Mouse (Mus musculus) left cerebral cortex, postnatal 4 days (tissue): ENCODE data around the gene Ces1e. TPM values are rescaled to one million over a fixed set of nuclear protein-coding genes. Genes with fewer than 3 reads are reported as not detected.
"Not testable (repeated sequence)": the region's sequence is repeated elsewhere in the genome, so short reads cannot be mapped to it uniquely, and the experiment has no call there.

Experiments used
- DNase-seq: peaks from one replicate; pipeline ENCODE4 v3.0.0-alpha.2; 2022
- intact Hi-C: fragments of 180-260 bp; cut with DNase I; formaldehyde crosslinking; loops from one replicate; pipeline ENCODE4 v1.15.1; 2025
- total RNA-seq, 2 experiments: library from RNA; stranded (reverse); gene quantifications; 2 replicates each; pipeline ENCODE4 v1.2.3; 2021

Gene Ces1e
- not detected for total RNA-seq

DNA sequence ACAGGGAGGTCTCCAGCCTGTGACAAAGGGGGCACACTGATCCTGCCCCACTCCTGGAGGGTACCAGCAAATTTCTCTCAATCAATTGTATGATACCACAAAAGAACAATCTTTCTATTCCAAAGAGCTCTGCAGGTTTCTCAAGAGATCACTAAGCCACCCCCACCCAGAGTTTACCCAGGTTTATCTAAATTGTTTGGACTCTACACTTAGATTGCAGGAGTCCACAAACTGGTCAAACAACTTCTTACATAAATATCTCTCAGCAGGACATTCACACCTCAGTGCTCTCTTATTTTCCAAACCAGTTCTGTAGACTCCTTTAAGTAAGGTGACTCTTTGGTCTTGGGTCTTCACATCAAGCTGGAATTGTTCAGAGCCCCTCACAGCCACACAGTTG is at the start of gene Ces1e:
TSS of gene Ces1e (minus strand) at position 174 of the 400 bp plus-strand sequence.
- intact Hi-C loops: no loop called here

DNA sequence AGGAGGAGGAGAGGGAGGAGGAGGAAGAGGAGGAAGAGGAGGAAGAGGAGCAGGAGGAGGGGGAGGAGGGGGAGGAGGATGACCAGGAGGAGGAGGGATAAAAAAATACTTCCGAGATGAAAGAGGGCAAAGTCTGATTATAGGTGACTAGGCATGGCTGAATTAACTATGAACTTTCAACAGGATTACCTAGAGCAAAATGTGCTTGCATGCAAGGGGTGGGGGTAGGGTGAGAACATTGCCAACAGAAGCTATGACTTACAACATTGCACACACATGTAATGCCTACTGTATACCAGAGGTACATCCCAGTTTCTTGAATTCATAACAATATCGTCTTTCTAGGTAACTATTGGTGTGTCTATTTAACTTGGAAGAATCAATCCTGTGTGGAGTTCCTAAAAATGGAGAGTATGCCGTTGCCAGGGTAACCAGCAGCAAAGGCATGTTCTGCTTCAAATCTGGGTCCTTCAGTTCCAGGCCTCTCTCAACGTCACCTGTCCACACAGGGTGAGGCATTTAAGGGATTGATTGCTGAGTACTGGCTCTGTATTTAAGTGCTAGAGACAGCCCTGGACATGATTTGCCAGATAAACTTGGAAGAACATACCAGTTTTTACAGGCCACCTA is 48.9 kb upstream of the Ces1e start:
- no peak for DNase-seq
- intact Hi-C loops: no loop called here

More for the DNA sequence above, at the start of gene Ces1e:
- no peak for DNase-seq

DNA sequence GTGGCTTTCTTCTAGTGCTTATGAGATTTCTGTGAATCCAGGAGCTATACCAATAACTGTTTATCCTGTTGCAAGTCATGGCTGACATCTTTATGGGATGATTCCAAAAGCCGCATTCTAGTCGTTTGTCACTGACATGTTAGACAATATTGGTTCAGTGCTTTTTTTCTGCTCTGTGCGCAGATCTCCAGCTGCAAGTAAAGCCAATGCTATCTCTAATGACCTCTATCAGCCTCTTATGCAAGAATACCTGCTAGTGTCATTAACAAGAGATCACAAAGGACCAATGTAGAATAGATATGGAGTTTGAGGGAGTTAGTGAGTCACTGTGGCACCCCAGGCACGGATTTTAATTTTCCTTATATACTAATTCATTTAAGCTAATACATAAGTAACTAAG is 45.2 kb upstream of the Ces1e start:
- intact Hi-C loops: no loop called here
- DNase-seq: no peak

DNA sequence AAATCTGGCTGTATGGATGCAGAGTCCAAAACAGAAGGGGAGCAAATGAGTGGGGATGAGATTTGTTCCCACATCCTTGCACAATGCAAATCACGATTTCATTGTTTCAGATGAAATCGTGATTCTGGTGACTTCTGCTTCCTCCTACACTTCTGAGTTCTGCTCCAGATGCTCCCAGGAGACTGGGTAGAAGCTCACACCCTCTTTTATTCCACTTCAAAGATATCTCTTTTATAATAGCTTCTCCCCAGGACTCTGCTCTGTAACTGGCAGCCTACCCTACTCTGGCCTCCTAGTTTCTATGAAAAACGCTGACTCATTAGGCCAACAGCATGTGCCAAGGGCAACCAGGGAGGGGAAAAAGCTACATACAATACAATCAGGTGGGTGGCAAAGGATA is 43.9 kb upstream of the Ces1e start:
- intact Hi-C loops: no loop called here
- no peak for DNase-seq

DNA sequence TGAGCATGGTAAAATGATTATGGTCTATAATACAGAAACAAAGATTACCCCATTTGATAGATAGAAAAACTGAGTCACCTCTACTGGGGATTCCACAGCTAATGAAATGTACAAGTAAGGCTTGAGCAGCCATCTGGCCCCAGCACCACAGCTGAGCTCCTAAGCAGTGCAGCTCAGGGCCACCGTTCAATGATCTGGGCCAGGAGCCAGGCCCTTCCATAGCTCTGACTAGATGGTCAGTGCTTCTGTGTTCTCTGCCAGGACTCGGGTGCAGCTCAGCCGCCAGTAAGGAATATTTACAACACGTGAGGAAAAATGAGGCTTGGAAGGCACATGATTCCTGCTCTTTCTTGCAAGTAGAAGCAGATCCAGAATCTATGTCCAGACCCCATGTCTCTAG is 43.3 kb upstream of the Ces1e start:
- intact Hi-C loops: no loop called here
- DNase-seq: peak; percentile 49

DNA sequence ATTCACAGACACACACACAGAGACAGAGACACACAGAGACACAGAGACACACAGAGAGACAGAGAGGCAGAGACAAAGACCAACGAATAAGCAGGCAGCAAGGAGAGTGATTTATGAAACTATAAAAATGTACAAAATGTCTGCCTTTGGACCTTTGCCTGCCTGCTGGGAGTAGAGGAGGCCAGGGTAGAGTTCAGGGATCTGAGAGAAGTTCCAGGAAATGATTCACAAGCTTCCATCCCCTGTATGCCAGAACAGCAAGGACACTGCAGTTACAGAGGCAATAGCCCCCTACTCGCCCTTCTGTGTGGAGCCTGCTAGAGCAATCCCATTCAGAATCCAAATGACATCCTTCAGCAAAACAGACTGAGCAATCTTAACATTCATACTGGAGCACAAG is 32.0 kb upstream of the Ces1e start:
- DNase-seq: no peak
- intact Hi-C loops: no loop called here

DNA sequence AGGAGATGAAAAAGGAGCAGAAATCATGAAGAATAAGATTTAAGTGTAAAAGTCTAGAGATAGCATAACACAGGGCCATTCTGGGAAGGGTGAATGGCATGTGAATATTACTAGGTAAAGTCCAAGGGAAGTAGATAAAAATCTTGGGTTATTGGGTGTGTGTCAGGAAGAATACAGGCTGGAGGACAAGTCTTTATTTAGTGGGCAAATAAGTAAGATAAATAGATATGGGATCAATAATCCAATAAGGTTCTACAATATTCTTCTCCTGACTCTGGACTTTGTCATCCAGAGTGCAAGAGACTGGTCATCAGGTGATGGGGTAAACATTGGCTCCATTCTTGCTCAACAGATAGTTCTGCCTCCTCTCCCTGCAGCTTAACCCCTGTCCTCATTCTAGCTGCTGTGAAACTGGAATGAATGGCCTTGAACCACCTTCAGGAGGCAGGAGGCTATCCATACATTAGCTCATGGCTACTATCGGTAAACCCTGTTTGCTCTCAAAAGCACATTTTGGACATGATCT is 23.0 kb upstream of the Ces1e start:
- intact Hi-C loops: no loop called here
- DNase-seq: no peak

DNA sequence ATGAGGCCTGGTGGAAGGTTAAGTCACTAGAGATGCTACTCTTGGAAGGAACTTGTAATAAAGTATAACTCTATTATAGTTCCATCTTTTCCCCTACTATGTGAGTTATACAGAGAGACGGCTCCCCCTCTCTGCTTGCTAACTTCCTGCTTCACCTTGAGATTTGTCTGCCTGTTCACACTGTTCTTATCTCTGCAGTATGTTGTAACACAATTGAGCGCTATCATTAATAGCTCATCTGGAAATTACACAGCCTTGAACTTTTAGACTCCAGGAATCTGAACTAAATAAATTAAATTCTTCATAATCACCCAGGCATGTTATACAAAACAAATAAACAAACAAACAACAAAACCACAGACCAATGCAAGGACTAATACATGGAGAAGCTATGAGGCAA is 16.6 kb upstream of the Ces1e start:
- DNase-seq: no peak
- intact Hi-C loops: no loop called here

DNA sequence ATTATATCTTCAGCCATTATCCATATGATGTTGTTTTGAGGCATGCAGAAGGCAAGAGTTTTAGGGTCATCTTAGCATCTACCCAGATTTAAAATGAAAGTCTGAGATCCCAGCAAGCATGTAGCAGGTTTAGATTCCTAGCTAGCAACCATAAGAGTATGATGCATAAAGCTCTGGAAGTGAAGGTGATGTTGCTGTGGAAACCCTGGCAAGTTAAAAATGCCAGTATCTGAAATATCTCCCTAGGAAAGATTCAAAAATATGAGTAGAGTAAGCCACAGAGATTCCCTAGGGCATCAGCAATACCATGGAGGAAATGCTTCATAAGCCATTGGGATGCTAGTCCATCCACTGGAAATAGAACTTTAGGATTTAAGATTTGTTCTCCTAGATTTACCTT is 10.5 kb upstream of the Ces1e start:
- intact Hi-C loops: no loop called here
- no peak for DNase-seq

DNA sequence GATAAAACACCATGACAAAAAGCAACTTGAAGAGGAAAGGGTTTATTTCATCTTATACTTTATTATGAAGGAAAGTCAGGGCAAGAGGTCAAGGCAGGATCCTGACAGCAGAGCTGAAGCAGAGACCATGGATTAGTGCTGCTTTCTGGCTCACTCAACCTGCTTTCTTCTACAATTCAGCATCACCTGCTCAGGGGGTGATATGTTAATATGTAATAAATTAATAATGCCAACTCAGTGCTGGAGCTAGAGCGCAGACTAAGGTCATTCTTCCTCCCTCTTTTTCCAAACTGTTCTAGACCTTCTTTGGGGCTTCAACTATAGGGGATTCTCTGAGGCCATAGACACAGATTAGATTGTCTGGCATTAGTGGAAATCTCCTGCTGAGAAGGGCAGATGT is 6.3 kb upstream of the Ces1e start:
- intact Hi-C loops: no loop called here

DNA sequence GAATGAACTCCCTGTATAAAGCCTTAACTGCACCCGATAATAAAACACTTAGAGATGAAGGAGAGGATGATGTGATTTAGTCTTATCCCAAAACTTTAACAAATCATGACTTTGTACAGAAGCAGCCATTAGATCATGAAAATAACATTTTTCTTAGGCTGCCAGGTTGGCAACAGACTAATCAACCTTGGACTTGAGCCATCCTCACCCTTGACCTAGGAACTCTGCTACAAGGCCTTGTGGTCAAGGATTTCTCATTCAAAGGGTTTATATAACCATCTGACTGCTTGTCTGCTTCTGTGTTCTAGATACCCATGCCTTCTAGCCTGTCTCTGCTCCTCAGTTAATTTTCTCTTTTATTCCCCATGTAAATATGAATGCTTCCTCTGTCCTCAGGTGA is 5.3 kb upstream of the Ces1e start:
- intact Hi-C loops: no loop called here
- DNase-seq: no peak

More for the DNA sequence above, 6.3 kb upstream of the Ces1e start:
- DNase-seq: no peak

DNA sequence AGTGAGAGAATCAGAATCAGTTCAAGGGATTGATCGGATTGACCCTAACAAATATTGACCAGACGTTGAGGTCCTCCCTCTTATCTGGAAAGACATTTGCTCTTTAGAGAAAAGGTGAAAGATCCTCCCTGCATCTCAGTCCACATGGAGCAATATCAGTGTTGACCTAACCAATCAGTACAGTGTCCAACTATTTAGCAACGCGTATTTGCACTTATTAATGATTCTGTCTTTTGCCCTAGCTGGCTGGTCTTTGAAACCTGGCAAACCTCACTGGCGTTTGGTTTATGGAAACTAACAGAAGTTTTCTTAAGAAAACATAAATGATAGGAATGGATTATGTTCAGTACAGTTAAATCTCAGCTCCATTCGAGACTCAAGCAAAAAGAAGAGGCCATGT is 4.6 kb upstream of the Ces1e start:
- DNase-seq: no peak
- intact Hi-C loops: no loop called here

DNA sequence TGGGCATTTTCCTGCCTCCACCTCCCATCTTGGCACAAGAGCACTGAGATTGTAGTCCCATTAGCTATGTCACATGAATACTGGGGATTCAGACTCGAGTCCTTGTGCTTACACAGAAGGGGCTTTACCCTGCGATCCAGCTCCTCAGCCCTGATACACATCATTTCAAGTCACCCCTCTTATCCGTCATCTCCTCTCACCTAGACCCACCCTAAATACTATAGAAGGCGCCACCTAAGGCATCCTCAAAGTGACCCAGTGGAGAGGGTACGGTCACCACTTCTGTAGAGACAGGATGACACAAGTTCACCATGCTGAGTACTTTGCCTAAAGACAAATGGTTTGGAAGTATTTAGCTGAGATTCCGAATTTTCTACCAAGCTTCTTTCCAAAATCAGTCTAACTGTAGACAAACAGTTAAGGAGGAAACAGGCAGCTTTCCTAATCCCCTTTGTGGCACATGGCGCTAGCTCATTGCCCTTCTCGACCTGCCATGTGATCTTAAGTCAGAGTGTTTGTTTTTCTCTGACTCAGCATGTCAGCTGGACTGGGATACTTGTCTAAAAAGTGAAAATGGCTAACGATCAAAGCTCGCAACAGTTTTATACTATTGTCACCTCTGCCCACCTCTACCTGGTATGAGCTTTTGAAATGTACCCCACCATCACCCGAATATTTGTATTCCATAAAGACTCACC is 597 bp downstream of the Ces1e start:
- intact Hi-C loops: no loop called here
- DNase-seq: no peak

DNA sequence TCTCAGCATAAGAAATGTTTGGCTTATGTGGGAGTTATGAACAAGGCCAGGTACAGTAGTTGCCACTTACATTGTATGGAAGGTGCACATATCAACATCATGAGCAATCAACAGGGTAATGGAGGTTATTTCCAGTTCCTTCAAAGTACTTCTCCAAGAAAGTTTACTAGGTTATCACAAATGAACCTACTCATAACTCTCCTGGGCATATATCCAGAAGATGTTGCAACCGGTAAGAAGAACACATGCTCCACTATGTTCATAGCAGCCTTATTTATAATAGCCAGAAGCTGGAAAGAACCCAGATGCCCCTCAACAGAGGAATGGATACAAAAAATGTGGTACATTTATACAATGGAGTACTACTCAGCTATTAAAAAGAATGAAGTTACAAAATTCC is 2.9 kb downstream of the Ces1e start:
- intact Hi-C loops, DNase-seq: not testable (repeated sequence)

DNA sequence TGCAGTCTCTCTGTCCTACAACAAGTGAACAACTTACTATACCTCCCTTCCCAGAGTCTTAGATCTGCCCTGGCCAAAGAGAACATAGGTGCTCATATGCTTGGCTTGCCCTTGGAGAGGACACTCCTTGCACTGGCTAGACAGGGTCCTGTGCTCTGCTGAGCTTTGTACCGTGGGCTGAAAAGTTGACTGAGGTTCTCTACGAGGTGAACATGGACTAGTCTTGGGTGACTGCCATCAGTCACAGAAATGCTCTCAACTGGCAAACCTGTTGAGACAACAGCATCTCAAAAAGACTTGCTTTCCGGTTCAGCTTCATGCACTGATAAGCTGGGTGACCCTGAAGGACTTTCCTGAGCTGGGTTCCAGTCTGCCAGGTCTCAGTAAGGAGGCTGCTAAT is 7.5 kb downstream of the Ces1e start:
- intact Hi-C loops: no loop called here

DNA sequence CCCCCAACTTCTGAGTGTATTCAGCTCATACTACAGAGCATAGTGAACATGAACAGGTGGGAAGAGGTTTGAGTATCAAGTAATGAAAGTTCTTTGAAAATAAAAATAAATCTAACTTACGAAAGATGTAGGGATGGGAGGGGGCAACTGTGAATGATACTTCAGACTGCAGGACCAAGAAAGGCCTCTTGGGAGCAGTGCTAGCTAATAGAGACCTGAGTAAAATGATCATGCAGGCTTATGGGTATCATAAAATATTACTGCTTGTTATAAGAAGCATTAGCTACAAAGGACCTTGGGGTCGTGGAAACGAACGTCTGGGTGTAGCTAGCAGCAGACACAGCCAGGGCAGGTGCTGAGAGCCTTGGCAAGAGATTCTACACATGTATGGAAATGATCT is 11.6 kb downstream of the Ces1e start:
- DNase-seq: no peak
- intact Hi-C loops: no loop called here

More for the DNA sequence above, 7.5 kb downstream of the Ces1e start:
- DNase-seq: no peak

DNA sequence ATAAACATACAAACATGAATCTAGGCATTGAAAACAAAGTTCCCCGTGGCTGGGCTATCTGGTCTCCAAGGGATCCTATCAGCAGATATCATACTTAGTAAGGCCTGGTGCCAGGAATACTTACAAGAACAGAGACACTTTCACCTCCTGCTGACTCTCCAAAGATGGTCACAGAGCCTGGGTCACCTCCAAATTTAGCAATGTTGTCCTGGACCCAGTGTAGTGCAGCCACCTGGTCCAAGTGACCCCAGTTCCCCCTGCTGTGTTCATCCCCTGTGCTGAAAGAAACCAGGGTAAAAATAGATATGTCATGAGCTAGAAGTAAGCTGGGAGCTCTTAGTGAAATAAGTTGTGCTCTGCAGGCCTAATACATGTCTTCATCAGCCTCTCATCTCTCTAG is 12.0 kb downstream of the Ces1e start:
- intact Hi-C loops: no loop called here
- no peak for DNase-seq

DNA sequence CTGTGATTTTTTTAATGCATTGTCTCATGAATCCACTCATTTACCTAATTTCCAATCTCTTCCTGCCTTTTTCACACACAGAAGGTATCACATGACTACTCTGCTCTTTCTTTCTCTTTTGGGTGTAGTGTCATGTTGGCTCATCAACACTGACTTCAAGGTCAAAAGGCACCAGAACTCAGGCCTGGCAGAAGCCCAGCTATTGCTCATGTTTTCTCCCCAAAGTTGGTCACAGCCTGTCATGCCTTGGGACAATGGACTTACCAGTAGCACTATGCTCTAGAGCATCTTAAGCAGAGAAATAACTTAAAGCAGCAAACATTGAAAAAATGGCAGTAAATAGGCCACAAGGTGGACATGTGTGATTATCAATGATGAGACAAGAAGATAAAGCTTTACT is 18.3 kb downstream of the Ces1e start:
- no peak for DNase-seq
- intact Hi-C loops: no loop called here

DNA sequence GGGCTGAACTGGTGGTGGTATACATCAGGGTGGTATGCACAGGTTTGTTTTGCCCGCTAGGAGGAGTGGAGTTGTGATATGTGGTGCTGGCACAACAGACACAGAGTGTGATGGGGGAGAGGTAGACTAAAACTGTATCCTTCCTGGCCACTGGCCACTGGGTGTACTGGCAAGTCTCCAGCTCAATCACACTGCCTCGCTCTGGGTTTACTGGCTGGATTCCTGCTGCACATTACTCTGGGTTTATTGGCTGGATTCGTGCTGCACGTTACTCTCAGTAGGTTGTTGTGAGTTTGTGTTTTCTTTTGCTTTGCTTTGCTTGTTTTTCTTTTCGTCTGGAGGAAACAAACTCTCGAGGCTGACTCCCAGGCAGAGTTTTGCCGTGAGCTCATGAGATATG is 30.3 kb downstream of the Ces1e start:
- peak; percentile 2 for DNase-seq
- intact Hi-C loops: not testable (repeated sequence)

DNA sequence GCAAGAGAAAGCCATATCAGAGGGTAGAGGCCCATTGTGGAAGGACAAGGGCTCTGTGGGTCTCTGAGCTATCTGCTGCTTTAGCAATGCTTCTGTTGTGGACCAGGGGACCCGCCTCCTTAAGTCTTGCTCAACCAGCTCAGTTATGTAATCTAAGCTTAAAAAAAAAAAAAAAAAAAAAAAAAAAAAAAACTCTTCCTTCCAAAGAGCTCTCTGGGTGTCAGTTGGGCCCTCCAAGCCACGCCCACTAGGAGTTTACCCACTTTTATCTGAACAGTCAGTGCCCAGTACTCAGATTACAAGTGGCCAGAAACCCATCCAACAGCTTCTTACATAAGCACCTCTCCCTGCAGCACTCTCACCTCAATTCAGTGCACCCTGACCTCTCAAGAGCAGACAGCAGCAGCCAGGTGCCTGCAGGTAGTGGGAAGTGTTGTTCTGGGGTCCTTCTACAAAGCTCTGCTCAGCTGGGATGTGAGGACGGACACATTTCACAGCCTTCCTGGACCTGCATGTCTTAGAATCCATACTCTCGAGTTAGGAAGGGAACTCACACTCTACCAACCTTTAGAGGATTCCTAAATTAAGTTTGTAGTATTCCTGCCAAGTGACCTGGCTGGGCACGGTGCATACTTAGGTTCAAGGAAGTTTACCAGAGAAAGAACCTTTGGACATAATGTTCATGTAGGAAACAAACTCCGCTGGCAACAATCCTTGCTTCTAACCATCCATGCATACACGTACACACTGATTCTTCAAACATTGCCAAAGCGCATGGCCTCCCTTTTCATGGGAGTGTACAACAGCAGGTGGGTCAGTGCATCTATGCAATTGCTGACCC is 31.5 kb downstream of the Ces1e start, which contains the start of gene Ces1d:
TSS of gene Ces1d (minus strand) at position 154 of the 841 bp plus-strand sequence.
- intact Hi-C loops: no loop called here
- no peak for DNase-seq

DNA sequence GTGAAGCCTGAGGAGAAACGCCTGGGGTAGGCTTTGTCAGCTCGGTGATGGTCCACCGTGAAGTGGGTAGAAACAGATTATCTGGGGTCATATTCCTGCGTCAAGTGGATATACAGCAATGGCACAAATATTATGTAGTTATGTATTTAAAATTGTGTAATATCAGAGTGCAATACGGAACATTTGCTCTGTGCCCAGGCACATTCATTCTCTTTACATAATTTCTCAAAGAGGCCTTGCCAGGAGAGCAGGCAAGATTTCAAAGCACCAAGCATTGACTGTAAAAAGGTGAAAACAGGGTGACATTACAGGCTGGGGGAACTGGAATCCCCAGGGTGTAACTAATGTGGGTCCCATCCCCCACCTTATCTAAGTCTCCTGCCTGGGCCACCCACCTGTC is 33.0 kb downstream of the Ces1e start:
- no peak for DNase-seq
- intact Hi-C loops: no loop called here
